Mouse (Mus musculus): ENCODE measurements around the gene Hist1h2ah.
"Not testable (repeated sequence)": the region's sequence is repeated elsewhere in the genome, so short reads cannot be mapped to it uniquely, and the experiment has no call there.

Gene Hist1h2ah

GRCm38 (mm10) chr13:22035267-22036148, at the start of gene Hist1h2ah, which contains the start of gene Hist1h2bk:
Gene Hist1h2ah, minus strand, starts transcription at chr13:22035568.
Gene Hist1h2bk, plus strand, starts transcription at chr13:22035870.
- DNase-seq: peak; percentile 85 to 89

GRCm38 (mm10) chr13:22084140-22084539, 48.8 kb upstream of the Hist1h2ah start, which contains the start of gene Vmn1r188:
Gene Vmn1r188, plus strand, starts transcription at chr13:22084440.
- DNase-seq: not testable (repeated sequence)

GRCm38 (mm10) chr13:22063468-22063867, 28.1 kb upstream of the Hist1h2ah start:
- no peak for DNase-seq

GRCm38 (mm10) chr13:22061422-22061821, 26.1 kb upstream of the Hist1h2ah start:
- no peak for DNase-seq

DNA sequence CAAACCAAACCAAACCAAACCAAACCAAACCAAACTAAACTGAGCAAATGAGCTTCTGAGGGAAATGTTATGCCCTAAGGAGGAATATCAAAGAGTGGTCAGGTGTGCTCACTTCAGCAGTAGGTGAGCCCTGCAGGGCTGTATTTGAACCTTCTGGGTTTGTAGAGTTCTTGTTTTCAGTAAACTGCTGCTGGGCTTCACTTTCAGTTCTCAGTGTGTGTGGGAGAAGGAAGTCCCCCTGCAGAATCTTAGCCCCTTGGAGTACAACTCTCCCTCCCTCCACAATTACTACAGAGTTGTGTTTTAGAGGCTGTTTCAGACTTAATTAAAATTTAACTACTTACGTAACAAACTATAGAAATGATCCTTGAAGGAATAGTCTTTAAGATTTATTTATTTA, 18.4 kb upstream of the Hist1h2ah start:
- DNase-seq: no peak

GRCm38 (mm10) chr13:22051523-22051859, 16.1 kb upstream of the Hist1h2ah start:
- no peak for DNase-seq

GRCm38 (mm10) chr13:22050591-22051522, 15.5 kb upstream of the Hist1h2ah start:
- peak; percentile 93 to 95 for DNase-seq

- DNase-seq: peak; percentile 54 to 65
Measured at GRCm38 (mm10) chr13:22049737-22050440, 14.5 kb upstream of the Hist1h2ah start.

DNA sequence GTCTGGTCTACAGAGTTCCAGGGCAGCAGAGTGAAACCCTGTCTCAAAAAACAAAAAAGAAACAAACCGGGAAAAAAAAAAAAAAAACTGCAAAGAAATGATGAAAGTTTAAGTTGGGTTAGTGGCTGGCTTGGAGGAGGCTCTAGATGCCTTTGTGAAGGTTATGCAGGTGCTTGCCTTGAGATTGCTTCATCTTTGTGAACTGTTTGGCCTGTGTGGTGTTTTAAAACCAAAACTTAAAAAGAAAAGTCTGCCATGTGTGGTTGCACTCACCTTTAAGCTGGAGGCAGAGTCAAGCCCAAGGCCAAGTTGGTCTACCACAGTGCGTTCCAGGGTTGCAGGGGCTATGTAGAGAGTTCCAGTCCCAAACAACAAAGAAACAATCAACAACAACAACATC, 13.7 kb upstream of the Hist1h2ah start:
- peak in 1 of 2 experiments; percentile 0 for DNase-seq

GRCm38 (mm10) chr13:22045311-22045710, 9.9 kb upstream of the Hist1h2ah start:
- peak in 1 of 2 experiments; percentile 1 for DNase-seq

DNA sequence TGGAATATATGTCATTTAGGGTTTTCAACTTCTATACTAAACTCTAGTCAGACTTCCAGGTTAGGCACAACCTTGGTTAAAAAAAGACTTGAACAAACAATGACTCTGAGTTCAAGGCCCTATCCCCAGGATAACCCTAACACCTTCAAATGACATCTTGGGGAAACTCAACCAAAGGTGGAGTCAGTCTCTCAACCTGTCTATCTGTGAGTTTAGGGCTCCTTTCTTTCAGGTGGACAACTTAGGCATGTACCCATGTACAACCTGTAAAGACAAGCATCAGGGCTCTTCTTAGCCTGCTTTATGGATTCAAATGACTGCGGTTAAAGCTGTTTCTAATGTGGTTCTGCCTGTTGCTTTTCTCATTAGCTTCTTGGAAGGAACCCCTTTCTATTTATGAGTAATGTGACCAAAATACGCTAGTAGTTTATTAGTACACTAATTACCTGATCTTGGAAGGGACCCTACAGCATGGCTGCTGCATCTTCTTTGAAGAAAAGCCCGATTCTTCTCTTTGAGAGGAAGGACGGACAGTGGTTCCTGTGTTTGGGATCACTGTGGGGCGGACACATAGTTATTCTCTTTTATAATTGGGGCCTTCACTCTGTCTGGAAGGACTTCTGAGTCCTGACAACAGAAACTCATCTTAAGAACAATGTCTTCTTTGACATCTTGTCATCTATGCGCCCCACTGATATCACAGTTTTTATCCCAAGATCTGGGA, 9.2 kb upstream of the Hist1h2ah start:
- DNase-seq: peak in 1 of 2 experiments; percentile 0

- peak; percentile 17 to 75 for DNase-seq
Measured at GRCm38 (mm10) chr13:22043503-22044431, 8.4 kb upstream of the Hist1h2ah start.

- DNase-seq: peak; percentile 90 to 93
Measured at GRCm38 (mm10) chr13:22042568-22043502, 7.5 kb upstream of the Hist1h2ah start, which contains the start of the genes Hist1h2ag and Hist1h2bj. Gene Hist1h2ag, minus strand, starts transcription at chr13:22042944. Gene Hist1h2bj, plus strand, starts transcription at chr13:22043214.

GRCm38 (mm10) chr13:22041651-22042567, 6.5 kb upstream of the Hist1h2ah start:
- peak; percentile 36 to 52 for DNase-seq

- DNase-seq: peak; percentile 99
Measured at GRCm38 (mm10) chr13:22041142-22041536, 5.8 kb upstream of the Hist1h2ah start, which contains the start of gene Hist1h4i. Gene Hist1h4i, minus strand, starts transcription at chr13:22041362.

GRCm38 (mm10) chr13:22040464-22041141, 5.2 kb upstream of the Hist1h2ah start:
- DNase-seq: peak; percentile 20 to 42

- DNase-seq: no peak
Measured at GRCm38 (mm10) chr13:22039951-22040463, 4.6 kb upstream of the Hist1h2ah start.
